Mouse (Mus musculus) right cerebral cortex, postnatal 14 days (tissue): ENCODE results near the gene Tnfaip6.
"Not testable (repeated sequence)": the region's sequence is repeated elsewhere in the genome, so short reads cannot be mapped to it uniquely, and the experiment has no call there.

Experiments
- DNase-seq: peaks from one replicate; pipeline ENCODE4 v3.0.0; 2022

The Tnfaip6 gene

DNA sequence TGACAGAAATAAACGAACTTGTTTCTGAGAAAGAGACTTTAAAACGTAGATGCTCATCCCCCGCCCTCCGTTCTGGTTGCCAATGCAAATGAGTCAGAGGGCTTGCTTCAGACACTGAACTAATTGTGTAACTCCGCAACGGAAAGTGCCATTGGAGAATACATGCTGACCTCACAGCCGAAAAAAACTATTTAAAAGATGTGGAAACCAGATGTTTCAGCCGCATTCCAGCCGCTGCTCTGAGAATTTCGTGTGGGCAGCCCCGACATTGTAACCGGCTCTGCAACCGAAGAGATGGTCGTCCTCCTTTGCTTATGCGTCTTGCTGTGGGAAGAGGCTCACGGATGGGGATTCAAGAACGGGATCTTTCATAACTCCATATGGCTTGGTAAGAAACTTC is at the start of gene Tnfaip6:
TSS of gene Tnfaip6 (plus strand) at position 128 of the 400 bp plus-strand sequence.
- peak; percentile 13 for DNase-seq

GRCm38 (mm10) chr2:51989559-51989958 is 48.2 kb upstream of the Tnfaip6 start:
- DNase-seq: no peak

- no peak for DNase-seq
Observed at GRCm38 (mm10) chr2:51991447-51991846, 46.4 kb upstream of the Tnfaip6 start.

DNA sequence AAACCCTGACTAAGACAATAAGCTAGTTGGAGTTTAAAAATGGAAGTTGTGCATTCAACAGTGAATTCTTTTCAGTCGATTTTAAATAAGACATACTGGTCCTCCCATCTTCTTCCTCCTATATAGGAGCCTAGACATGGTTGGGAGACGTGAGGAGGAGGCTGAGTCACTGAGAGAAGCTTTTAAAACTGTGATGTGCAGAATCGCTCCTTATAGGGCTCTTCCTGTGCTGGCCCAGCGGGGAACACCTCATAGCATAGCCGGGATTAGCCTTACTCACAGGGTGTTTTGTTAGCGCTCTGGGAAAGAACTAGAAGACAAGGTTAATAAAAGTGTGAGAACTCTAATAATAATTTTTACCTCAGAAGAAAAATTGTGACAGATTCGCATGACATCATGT is 37.8 kb upstream of the Tnfaip6 start:
- DNase-seq: no peak

- no peak for DNase-seq
Observed at GRCm38 (mm10) chr2:52001521-52001920, 36.3 kb upstream of the Tnfaip6 start.

DNA sequence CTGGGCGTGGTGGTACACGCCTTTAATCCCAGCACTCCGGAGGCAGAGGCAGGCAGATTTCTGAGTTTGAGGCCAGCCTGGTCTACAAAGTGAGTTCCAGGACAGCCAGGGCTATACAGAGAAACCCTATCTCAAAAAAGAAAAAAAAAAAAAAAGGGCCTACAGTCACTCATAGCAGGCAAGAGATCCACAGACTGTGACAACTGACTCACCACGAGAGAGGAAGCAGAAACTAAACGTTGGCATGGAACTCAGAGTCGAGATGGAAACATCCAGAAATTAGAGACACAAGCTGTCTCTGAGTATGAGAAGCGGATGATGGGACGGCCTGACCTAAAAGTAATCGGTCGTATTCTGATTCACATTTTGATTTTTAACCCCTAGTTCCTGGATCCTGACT is 35.5 kb upstream of the Tnfaip6 start:
- not testable (repeated sequence) for DNase-seq

DNA sequence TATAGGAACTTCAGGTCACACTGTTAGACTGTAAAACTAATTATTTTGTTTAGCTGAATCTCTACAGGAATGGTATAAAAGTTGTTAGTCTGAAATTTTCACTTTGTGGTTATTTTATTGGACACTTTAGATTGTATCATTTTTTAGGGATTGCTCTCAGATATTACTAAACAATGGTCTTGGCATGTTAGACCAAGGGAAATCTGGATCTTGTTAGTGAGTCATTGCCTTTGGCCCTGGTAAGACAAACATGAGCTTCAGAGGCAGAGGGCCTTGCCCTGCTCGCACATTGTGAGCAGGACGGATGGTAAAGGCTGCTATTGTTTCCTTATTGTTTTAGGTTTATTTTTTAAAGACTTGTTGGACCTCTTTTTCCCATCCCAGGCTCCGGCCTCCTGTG is 31.4 kb upstream of the Tnfaip6 start:
- no peak for DNase-seq

DNA sequence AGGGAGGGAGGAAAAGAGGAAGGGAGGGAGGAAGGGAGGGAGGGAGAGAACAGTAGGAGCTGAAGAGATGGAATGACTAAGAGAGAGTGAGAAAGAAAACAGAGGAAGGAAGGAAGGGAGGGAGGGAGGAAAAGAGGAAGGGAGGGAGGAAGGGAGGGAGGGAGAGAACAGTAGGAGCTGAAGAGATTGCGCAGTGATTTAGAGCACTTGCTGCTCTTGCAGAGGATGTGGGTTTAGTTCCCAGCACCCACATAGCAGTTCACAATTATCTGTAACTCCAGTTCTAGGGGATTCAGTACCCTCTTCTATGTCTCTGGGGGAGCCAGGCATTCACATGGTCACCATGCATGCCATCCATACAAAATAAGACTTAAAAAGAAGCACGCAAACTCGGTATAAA is 26.0 kb upstream of the Tnfaip6 start:
- not testable (repeated sequence) for DNase-seq

DNA sequence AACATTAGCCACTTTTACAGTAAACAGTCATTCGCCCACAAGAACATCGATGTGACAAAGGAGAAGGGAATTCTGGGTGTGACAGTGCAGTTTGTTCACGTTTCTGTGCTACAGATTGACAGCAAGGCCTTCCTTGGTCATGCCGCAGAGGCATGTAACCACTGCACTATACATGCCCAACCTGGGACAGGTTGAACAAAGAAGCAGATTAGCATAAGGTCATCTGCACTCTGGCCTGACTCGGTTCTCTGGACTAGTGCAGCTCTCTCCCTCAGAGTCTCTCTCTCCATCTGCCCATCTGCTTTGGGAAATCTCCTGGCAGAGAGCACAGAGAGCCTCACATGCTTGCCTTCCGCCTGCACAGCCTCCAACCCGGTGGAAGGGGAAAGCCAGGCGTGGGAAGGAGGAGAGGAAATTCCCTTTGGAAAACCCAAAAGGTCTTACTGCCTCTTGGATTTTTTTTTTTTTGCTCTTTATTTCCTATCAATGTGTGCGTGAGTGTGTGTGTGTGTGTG is 24.4 kb upstream of the Tnfaip6 start:
- DNase-seq: peak; percentile 7

GRCm38 (mm10) chr2:52016361-52016760 is 21.4 kb upstream of the Tnfaip6 start:
- DNase-seq: no peak

GRCm38 (mm10) chr2:52027061-52027460 is 10.7 kb upstream of the Tnfaip6 start:
- DNase-seq: no peak

- DNase-seq: no peak
Observed at GRCm38 (mm10) chr2:52029426-52029825, 8.4 kb upstream of the Tnfaip6 start.

GRCm38 (mm10) chr2:52031491-52031890 is 6.3 kb upstream of the Tnfaip6 start:
- DNase-seq: no peak

DNA sequence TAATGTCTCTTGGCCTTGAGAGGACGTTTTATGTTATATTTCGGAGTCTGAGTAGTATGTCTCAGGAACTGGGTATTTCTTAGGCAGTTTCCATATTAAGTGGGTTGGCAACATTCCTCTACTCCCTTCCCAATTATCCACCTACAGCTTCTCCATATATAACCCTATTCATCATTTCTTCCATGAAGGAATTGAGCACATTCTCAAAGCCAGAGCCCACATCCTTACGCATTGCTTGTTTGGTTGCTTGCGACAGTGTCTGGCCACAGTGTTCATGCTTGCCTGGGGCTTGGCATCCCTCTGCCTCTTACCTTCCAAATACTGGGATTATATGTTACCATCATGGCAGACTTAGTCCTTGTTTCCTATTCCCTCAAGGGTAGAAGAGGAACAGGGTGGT is 3.2 kb upstream of the Tnfaip6 start:
- no peak for DNase-seq

DNA sequence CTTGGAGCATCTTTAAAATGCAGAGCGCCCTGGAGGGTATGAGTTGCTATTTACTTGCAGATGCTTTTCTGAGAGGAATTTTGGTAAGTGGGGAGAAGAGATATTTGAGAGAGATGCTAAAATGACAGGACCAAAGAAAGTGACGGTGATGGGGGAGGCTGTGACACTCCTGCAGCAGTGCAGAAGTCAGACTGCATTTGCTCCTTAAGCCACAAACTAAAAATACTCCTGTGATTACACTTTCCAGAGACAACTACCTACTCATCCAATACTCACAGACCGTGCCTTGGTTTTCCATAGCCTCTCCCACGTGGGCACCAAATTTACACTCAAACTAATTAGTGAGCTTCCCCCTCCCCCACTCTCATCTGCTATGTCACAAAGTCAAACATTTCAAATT is 2.7 kb upstream of the Tnfaip6 start:
- no peak for DNase-seq

DNA sequence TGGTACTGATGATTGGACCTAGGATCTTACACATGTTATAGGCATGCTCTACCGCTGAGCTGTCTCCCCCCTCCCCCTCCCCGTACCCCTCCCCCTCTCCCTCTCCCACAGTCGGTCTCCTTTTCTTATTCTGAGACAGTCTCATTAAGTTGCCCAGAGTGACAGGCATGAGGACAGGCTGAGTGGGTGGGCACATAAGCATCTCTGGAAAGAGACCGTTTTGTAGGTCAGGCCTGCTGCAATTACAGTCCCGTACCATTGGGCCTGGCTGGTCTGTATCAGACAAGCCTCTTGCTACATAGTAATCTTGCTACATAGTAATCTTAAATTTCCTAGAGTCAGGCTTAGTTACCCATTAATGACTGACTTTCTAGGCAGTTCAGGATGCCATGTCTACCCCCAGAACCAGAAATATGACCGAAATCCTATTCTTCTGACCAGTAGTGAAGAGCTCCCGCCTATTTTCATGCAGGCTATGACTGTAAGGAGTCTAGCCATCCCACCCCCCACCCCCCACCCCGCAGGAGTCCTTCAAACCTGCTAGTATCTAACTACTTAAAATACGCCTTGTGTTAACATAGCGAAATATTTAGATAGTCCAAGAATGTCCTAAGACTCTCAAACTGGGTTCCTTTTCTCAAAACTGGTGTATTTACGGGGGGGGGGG is 747 bp upstream of the Tnfaip6 start:
- no peak for DNase-seq

- DNase-seq: no peak
Observed at GRCm38 (mm10) chr2:52038558-52038957, 749 bp downstream of the Tnfaip6 start.

GRCm38 (mm10) chr2:52039083-52039801 is 1.4 kb downstream of the Tnfaip6 start:
- no peak for DNase-seq

DNA sequence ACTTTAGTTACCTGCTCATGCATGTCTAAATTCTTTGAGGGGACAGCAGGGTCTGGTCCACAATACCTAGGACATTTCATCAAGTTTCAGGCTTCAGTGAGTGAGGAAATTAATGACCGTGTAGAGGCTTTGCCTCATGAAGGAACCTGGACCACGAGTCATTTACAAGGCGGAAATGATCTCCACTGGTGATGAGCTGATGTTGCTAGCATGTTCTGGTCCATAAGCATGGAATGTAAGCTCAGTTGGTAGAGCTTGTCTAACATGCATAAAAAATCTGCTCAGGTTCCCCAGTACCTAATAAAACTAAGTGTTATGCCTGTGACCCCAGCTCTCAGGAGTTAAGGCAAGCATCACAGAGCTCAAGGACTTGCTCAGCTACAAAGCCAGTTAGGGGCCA is 4.3 kb downstream of the Tnfaip6 start:
- no peak for DNase-seq

DNA sequence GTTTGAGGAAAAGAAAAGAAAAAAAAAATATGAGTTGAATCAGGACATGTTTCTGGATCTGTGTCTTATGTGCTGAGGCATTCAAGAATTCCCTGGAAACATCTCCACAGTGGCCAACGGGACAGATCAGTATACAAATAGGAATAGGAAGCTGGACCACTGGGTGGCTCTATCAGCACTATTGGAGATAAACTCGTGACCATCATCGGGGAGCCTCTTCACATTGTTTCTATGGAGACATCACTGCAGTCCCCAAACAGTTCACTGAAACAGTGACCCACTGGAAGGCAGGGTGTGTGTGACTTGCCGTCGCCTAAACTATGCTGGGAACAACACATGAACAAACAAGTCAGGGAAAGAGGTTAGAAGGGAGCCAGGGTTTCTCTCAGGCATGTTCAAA is 4.9 kb downstream of the Tnfaip6 start:
- no peak for DNase-seq

DNA sequence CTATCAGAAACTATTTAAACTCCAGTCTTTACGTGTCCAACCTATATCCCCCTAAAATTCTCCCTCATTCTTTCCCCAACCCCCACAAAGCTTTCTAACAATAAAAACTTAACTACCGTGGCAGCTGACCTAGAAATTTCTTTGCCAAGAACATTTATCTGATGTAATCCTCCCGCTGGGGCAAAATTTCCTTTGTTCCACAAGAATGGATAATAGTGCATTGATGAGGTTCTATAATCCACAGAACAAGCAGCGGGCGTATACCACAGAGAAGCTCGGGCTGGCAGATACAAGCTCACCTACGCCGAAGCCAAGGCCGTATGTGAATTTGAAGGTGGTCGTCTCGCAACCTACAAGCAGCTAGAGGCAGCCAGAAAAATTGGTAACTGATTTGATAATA is 5.7 kb downstream of the Tnfaip6 start:
- no peak for DNase-seq

DNA sequence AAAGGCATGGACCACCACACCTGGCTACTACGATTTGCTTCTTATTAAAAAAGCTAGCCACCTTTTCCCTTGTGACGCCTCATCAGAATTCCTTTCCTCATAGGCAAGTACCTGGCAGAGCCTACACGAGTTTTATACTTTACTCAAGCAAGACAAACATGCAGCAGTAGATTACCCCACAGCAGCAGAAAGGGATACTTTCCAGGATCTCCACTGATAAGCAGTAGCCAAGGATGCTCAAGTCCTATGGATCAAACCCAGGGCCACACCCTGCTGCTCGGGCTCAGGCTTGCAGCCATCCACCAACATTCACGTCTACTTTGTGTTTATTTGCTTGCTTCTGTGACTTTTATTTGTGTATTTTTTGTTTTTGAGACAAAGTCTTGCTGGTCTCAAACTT is 8.2 kb downstream of the Tnfaip6 start:
- no peak for DNase-seq

GRCm38 (mm10) chr2:52050823-52051222 is 13.0 kb downstream of the Tnfaip6 start:
- DNase-seq: no peak

GRCm38 (mm10) chr2:52052335-52052734 is 14.5 kb downstream of the Tnfaip6 start:
- no peak for DNase-seq

DNA sequence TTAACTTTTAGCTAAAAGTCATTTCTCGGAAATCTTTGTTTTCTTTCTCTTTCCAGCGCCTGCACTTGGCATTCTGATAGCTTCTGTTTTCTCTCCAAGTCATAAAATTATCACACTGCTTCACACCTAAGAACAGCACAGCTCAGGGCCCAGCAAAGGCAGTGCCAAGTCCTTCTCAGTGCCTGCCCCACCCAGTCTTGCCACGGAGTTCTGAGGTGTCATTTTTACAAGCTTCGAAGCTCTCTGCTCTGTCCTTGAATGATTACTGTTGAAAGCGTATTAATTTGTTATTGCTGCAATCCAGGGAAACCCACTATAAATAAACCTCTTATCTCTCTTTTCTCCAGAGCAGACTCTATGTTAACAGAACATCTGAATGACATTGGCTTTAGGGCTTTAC is 15.7 kb downstream of the Tnfaip6 start:
- DNase-seq: no peak
